Mouse (Mus musculus) forebrain, embryonic 13.5 days (tissue): ENCODE results near the gene Adgrd1. TPM values are rescaled to one million over a fixed set of nuclear protein-coding genes. Genes with fewer than 3 reads are reported as not detected.
A peak's percentile ranks its signal among the peaks of the same experiment; 100 is the strongest.

Experiments used
- ATAC-seq: fragments of 200-750 bp; cut with Nextera tagmentation; 2 replicates; pipeline ENCODE4 v1.8.0; 2017
- H3K27ac ChIP-seq: fragments of 300-500 bp; sonication (generic); 2 replicates; pipeline ENCODE4 v1.5.1; 2015; ENCODE audit warnings: inconsistent platforms, mild to moderate bottlenecking, moderate library complexity
- H3K27me3 ChIP-seq: fragments of 300-500 bp; sonication (generic); 2 replicates; pipeline ENCODE4 v1.6.1; 2015; ENCODE audit warnings: mild to moderate bottlenecking, inconsistent platforms
- H3K36me3 ChIP-seq: fragments of 300-500 bp; sonication (generic); 2 replicates; pipeline ENCODE4 v1.6.1; 2015; ENCODE audit warnings: mild to moderate bottlenecking, inconsistent platforms; ENCODE audit not compliant: poor library complexity, severe bottlenecking
- H3K4me1 ChIP-seq: fragments of 300-500 bp; sonication (generic); 2 replicates; pipeline ENCODE4 v1.6.1; 2015; ENCODE audit warnings: inconsistent platforms
- H3K4me2 ChIP-seq: fragments of 300-500 bp; sonication (generic); 2 replicates; pipeline ENCODE4 v1.6.1; 2015; ENCODE audit warnings: inconsistent platforms, mild to moderate bottlenecking, moderate library complexity
- H3K4me3 ChIP-seq: fragments of 300-500 bp; sonication (generic); 2 replicates; pipeline ENCODE4 v1.5.1; 2015; ENCODE audit warnings: mild to moderate bottlenecking, inconsistent platforms
- H3K9ac ChIP-seq: fragments of 300-500 bp; sonication (generic); 2 replicates; pipeline ENCODE4 v1.6.1; 2015; ENCODE audit warnings: mild to moderate bottlenecking, inconsistent platforms
- H3K9me3 ChIP-seq: fragments of 300-500 bp; sonication (generic); replicated peaks from 2 replicates; pipeline ENCODE4 v1.6.1; 2016; ENCODE audit warnings: inconsistent platforms
- whole genome bisulfite sequencing: fragments of 180-500 bp; shearing (Covaris S2); methylation state at CpG from one replicate; pipeline ENCODE4 v1.1.7; 2015; 5-methylcytosine and 5-hydroxymethylcytosine counted together
- polyA plus RNA-seq: library from polyadenylated mRNA; unstranded; fragments of >200 nt; fragmentation: Nextera tagmentation; extraction: Ambion mirVana; gene quantifications from 2 replicates; pipeline ENCODE4 v1.2.1, GENCODE M21; 2015

Adgrd1 gene
- polyA plus RNA-seq, 1 experiment from 2014 or later: 0.09 TPM

DNA sequence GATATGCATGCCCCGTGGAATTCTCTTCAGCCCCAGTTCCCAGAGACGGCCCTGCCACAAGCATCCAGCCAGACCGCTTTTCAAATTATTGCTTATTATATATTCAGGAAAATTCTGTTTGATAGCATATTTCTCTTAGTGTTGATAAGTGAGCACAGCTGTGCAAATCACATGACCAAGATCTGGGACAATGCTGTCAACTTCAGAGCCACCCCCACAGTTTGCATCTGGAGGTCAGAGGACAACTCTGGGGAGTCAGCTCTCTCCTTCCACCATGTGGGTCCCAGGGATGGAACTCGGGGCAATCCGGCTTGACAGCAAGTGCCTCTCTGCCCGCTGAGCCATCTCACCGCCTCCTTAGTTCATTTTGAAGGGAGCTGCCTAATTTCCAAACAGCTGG lies 69.0 kb downstream of the Adgrd1 start:
- Histone ChIP-seq H3K27me3 (no peaks in the 10 kb centered on the region), H3K36me3 (no peaks in the 10 kb centered on the region), H3K4me2 (no peak overlapping the region), H3K4me3 (no peak overlapping the region), H3K9me3 (no peaks in the 10 kb centered on the region), H3K4me1 (peaks cover 11% of the 10 kb centered on the region), H3K9ac (no peak overlapping the region), H3K27ac (no peak overlapping the region)
- WGBS: 78% methylated on average over 7 of the region's 7 CpGs
- no peak for ATAC-seq

- H3K36me3 ChIP-seq: no peaks in the 10 kb centered on the region
- WGBS: 77% methylated on average over 5 of the region's 5 CpGs
- no peak overlapping the region for H3K4me2 ChIP-seq
- 0 out of 2 replicates have a peak overlapping the region, but pooled peaks have one; percentile 32 for H3K27ac ChIP-seq
- ATAC-seq: no peak
- H3K27me3 ChIP-seq: no peaks in the 10 kb centered on the region
- H3K9me3 ChIP-seq: no peaks in the 10 kb centered on the region
- peaks cover 11% of the 10 kb centered on the region for H3K4me1 ChIP-seq
- H3K9ac ChIP-seq: no peak overlapping the region
- no peak overlapping the region for H3K4me3 ChIP-seq
Observed at GRCm38 (mm10) chr5:129169090-129169489, 72.5 kb downstream of the Adgrd1 start.

GRCm38 (mm10) chr5:129169567-129169966 lies 73.0 kb downstream of the Adgrd1 start:
- 3% methylated on average over 4 of the region's 4 CpGs for WGBS
- Histone ChIP-seq H3K4me1 (peaks cover 11% of the 10 kb centered on the region), H3K4me3 (no peak overlapping the region), H3K27me3 (no peaks in the 10 kb centered on the region), H3K9me3 (no peaks in the 10 kb centered on the region), H3K27ac (no peak overlapping the region), H3K4me2 (no peak overlapping the region), H3K36me3 (no peaks in the 10 kb centered on the region), H3K9ac (no peak overlapping the region)
- ATAC-seq: no peak

DNA sequence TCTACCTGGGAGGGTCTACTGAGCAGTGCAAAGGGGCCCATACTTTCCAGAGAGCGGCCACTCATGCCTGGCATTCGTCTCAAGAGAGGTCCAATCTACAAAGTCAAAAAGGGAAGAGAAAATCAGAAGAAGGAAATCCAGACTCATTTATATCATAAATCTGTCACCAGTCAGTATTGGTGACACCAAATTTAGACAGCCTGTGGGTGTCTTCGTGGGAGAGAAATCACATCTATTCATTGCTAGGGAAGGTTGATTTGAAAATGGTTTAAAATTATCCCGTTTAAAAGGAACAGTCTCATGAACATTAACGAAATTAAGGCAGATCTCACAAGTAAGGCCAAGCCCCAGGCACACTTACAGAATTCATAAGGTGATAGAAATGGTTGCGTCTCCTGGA lies 76.0 kb downstream of the Adgrd1 start:
- Histone ChIP-seq H3K4me2 (no peak overlapping the region), H3K9ac (no peak overlapping the region), H3K36me3 (no peaks in the 10 kb centered on the region), H3K4me3 (no peak overlapping the region), H3K27me3 (0 out of 2 replicates have a peak, but pooled peaks cover 3% of the 10 kb centered on the region), H3K4me1 (peaks cover 11% of the 10 kb centered on the region), H3K27ac (no peak overlapping the region), H3K9me3 (no peaks in the 10 kb centered on the region)
- 92% methylated on average over 6 of the region's 6 CpGs for WGBS
- no peak for ATAC-seq

DNA sequence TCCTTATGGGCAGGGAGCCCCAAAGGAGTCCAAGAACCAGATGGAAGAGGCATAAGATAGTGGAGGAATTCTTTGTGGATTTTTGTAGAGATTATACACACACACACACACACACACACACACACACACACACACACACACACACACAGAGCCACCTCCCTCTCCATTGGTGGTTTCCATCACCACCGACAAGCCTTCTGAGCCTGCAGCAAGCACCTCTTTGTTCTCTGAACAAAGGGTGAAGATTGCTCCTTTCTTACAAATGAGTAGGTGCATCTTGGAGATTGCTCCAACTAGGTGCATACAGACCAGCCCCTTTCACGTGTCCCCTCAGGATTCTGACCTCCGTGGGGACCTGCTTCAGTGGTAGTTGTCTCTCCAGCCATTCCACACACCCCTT lies 79.4 kb downstream of the Adgrd1 start:
- no peaks in the 10 kb centered on the region for H3K9me3 ChIP-seq
- 0 out of 2 replicates have a peak, but pooled peaks cover 8% of the 10 kb centered on the region for H3K27me3 ChIP-seq
- 10% methylated on average over 3 of the region's 3 CpGs for WGBS
- H3K4me2 ChIP-seq: no peak overlapping the region
- H3K4me1 ChIP-seq: no peaks in the 10 kb centered on the region
- no peak for ATAC-seq
- no peak overlapping the region for H3K4me3 ChIP-seq
- H3K9ac ChIP-seq: 0 out of 2 replicates have a peak overlapping the region, but pooled peaks have one; percentile 3
- no peak overlapping the region for H3K27ac ChIP-seq
- no peaks in the 10 kb centered on the region for H3K36me3 ChIP-seq

DNA sequence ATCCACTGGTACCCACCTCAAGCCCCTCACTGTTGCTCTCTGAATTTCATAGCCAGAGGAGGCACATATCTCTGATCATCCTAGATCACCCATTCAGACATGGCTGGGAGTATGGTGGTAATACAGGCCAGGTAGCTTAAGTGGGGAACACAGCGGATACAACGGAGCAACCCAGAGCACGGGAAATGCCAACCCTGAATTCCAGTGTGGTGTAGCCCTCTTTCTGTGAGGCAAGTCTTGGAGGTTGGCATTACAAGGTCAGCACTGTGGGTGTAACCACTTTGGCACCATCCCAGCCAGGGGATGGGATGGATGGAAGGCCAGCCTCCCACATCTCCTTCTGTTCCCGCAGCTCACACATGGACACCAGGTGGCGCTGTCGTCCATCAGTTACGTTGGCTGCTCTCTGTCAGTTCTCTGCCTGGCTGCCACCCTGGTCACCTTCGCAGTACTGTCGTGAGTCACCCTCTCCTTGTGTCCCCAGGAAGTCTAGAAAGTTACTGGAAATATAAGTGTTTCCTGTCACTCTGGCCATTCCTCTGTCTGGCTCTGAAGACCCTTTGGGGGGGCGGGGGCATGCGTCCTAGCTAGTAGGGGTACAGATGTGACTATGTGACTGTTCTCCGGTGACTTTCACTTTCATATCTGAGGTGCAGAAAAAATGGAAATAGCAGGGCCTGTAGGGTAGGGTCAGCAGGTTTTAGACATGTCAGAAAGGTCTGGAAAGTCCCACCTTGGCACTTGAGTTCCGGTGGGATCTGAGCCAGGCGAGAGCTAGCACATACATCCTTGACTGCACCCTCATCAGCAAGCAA lies 81.4 kb downstream of the Adgrd1 start:
- 0 out of 2 replicates have a peak, but pooled peaks cover 8% of the 10 kb centered on the region for H3K27me3 ChIP-seq

DNA sequence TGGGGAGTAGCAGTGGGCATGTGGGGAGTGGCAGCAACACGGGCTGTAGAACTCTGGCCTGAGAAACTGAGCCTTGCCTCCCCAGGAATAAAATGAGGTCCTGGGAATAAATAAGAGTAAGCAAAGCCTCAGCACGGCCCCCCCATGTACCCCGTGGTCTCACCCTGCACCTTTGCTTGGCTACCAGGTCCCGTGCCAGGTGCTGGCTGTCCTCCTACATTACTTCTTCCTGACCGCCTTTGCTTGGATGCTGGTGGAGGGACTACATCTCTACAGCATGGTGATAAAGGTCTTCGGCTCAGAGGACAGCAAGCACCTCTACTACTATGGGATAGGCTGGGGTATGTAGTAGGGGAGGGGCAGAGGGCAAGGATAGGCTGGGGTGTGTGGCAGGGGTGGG lies 82.8 kb downstream of the Adgrd1 start:
- Histone ChIP-seq H3K9me3 (no peaks in the 10 kb centered on the region), H3K9ac (no peak overlapping the region), H3K4me1 (peaks cover 15% of the 10 kb centered on the region), H3K27me3 (0 out of 2 replicates have a peak, but pooled peaks cover 8% of the 10 kb centered on the region), H3K4me3 (no peak overlapping the region), H3K36me3 (no peaks in the 10 kb centered on the region), H3K4me2 (no peak overlapping the region), H3K27ac (no peak overlapping the region)
- ATAC-seq: no peak
- WGBS: 84% methylated on average over 6 of the region's 6 CpGs

More for the DNA sequence above, 81.4 kb downstream of the Adgrd1 start:
- H3K36me3 ChIP-seq: no peaks in the 10 kb centered on the region
- H3K4me2 ChIP-seq: no peak overlapping the region
- H3K9me3 ChIP-seq: no peaks in the 10 kb centered on the region
- peak; percentile 75 for ATAC-seq
- no peak overlapping the region for H3K4me3 ChIP-seq
- H3K9ac ChIP-seq: no peak overlapping the region
- WGBS: 52% methylated on average over 14 of the region's 14 CpGs
- no peak overlapping the region for H3K27ac ChIP-seq
- H3K4me1 ChIP-seq: peaks cover 12% of the 10 kb centered on the region

DNA sequence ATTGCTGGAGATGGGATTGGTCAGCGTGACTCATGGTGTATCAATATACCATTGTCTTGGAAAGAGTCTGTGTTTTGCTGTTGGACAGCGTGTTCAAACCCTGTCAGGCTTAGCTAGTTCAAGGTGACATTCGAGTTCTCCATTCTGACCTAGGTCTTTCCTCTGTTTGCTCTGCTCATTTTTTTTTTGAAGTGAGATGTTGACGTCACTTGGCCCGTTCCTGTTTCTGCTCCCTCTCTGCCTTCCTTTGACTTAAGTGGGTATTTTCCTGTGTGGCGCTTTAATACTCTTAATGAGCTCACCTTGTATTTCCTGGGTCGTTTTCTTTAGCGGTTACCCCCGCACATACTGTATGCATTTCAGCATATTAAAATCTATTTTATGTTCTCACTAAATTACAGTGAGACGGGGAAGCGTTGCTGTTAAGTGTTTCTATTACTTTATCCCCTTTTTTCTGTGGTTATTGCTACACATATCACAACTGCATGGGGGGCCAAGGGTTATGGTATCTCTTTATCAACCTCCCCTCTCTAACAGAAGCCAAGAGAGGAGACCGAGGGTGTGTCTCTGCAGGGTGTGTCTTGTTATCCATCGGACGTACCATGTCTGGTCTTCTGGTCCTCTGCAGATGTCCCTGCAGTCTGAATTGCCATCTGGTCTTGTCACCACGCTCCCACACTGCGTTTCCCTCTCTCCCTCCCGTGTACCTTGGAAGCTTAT lies 83.6 kb downstream of the Adgrd1 start:
- WGBS: 83% methylated on average over 17 of the region's 17 CpGs
- ATAC-seq: no peak

DNA sequence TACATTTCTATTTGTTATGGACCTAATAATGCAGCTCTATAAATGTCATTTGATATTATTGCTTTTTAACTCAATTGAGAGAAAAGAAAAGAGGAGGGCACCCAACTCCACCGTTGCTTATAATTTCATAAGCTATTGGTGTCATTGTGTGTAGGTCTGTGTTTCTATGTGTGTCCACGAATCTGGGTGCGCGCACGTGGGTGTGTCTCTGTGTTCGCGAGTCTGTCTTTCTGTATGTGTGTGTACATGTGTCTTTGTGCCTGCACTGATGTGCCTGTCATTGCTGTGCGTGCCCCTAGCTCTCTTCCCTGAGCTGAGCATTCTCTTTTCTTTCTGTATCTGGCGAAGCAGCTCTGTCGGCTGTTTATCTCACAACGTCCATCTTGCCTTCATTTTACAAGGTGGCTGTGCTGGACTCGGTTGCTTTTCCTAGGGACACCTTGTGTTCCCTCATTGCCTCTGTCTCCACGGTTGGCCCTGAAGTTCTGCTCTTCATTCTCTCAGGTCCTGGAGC lies 84.2 kb downstream of the Adgrd1 start:
- ATAC-seq: no peak
- 84% methylated on average over 13 of the region's 13 CpGs for WGBS
- no peaks in the 10 kb centered on the region for H3K36me3 ChIP-seq
- no peak overlapping the region for H3K4me2 ChIP-seq
- H3K4me3 ChIP-seq: no peak overlapping the region
- H3K4me1 ChIP-seq: peaks cover 15% of the 10 kb centered on the region
- H3K27me3 ChIP-seq: 0 out of 2 replicates have a peak, but pooled peaks cover 8% of the 10 kb centered on the region
- H3K9ac ChIP-seq: no peak overlapping the region
- no peaks in the 10 kb centered on the region for H3K9me3 ChIP-seq
- H3K27ac ChIP-seq: no peak overlapping the region

More for the DNA sequence above, 83.6 kb downstream of the Adgrd1 start:
- no peak overlapping the region for H3K4me2 ChIP-seq
- peaks cover 15% of the 10 kb centered on the region for H3K4me1 ChIP-seq
- H3K9ac ChIP-seq: no peak overlapping the region
- 0 out of 2 replicates have a peak, but pooled peaks cover 8% of the 10 kb centered on the region for H3K27me3 ChIP-seq
- no peaks in the 10 kb centered on the region for H3K9me3 ChIP-seq
- no peaks in the 10 kb centered on the region for H3K36me3 ChIP-seq
- no peak overlapping the region for H3K4me3 ChIP-seq
- no peak overlapping the region for H3K27ac ChIP-seq

GRCm38 (mm10) chr5:129181450-129181849 lies 84.9 kb downstream of the Adgrd1 start:
- no peak overlapping the region for H3K4me2 ChIP-seq
- H3K9me3 ChIP-seq: no peaks in the 10 kb centered on the region
- no peak overlapping the region for H3K4me3 ChIP-seq
- ATAC-seq: no peak
- no peak overlapping the region for H3K27ac ChIP-seq
- no peak overlapping the region for H3K9ac ChIP-seq
- 84% methylated on average over 5 of the region's 5 CpGs for WGBS
- peaks cover 15% of the 10 kb centered on the region for H3K4me1 ChIP-seq
- H3K36me3 ChIP-seq: no peaks in the 10 kb centered on the region
- 0 out of 2 replicates have a peak, but pooled peaks cover 8% of the 10 kb centered on the region for H3K27me3 ChIP-seq

DNA sequence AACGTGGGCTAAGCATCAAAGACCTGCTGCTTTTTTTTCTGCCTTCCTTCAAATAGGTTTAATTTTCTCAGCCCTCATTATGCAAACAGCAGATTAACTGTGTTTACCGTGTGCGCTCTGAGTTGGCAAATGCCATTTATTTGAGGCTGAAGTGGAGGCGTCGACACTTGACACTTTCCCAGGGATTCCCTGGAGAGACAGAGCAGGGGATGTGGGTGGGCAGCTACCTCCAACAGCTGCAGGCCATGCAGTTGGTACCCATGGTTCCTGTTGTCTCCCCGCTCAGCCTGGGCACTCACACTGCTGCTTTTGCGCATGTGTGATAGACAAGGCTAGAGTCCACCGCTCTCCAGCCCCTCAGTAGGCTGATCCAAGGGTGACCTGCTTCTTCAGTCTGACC lies 86.0 kb downstream of the Adgrd1 start:
- no peaks in the 10 kb centered on the region for H3K36me3 ChIP-seq
- H3K27ac ChIP-seq: no peak overlapping the region
- H3K27me3 ChIP-seq: 0 out of 2 replicates have a peak, but pooled peaks cover 4% of the 10 kb centered on the region
- ATAC-seq: no peak
- H3K9me3 ChIP-seq: no peaks in the 10 kb centered on the region
- H3K9ac ChIP-seq: no peak overlapping the region
- peaks cover 15% of the 10 kb centered on the region for H3K4me1 ChIP-seq
- H3K4me2 ChIP-seq: no peak overlapping the region
- 35% methylated on average over 8 of the region's 8 CpGs for WGBS
- H3K4me3 ChIP-seq: no peak overlapping the region

DNA sequence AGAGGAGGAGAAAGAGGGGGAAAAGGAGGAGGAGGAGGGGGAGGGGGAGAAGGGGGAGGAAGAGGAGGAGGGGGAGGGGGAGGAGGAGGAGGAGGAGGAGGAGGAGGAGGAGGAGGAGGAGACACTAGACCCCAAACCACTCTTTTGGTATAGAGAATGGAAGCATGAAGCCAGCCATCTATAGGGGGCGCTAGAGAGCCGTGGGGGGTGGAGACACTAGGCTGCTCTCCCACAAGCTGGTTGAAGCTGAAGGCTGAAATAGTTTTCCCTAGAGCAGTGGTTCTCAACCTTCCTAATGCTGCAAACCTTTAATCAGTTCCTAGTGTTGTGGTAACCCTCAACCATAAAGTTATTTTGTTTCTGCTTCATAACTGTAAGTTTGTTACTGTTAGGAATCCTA lies 89.7 kb downstream of the Adgrd1 start:
- Histone ChIP-seq H3K4me1 (peaks cover 26% of the 10 kb centered on the region), H3K27ac (no peak overlapping the region), H3K4me2 (no peak overlapping the region), H3K9ac (no peak overlapping the region), H3K4me3 (no peak overlapping the region), H3K36me3 (no peaks in the 10 kb centered on the region), H3K9me3 (no peaks in the 10 kb centered on the region), H3K27me3 (no peaks in the 10 kb centered on the region)
- no peak for ATAC-seq
- 6% methylated on average over 2 of the region's 2 CpGs for WGBS
